Mouse (Mus musculus): ENCODE measurements around the gene Gm14327.
"Not testable (repeated sequence)": the region's sequence is repeated elsewhere in the genome, so short reads cannot be mapped to it uniquely, and the experiment has no call there.

DNA sequence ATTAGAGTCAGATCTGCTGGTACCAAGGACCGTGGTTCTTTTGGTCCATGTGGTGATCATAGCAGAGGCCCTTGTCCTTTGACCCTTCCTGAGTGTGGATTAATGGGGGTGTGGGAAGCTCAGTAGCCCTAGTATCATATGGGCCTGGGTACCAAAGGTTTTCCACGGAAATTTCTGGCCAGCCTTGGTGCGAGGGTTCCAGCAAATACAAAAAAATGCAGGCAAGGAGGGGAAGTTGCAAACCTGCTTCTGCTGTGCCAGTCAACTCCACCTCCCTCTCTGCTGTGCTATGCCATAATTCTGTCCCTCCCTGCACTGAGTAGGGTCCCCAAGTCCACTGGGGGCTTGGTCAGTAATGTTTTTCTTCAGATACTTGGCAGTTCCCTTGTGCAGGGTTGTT lies 1.3 kb downstream of the Gm14327 start:
- TF ChIP-seq CTCF (IDR thresholded peaks at IDR 0.05; ENCODE audit: low read depth, low read length); GATA1 (IDR thresholded peaks at IDR 0.05; ENCODE audit: borderline replicate concordance, low read length); TAL1 (conservative IDR thresholded peaks at IDR 0.05; ENCODE audit: low read depth, low read length); POLR2AphosphoS5 (IDR thresholded peaks at IDR 0.05; ENCODE audit: insufficient replicate concordance, low read depth, low read length): not testable (repeated sequence)
